Mouse (Mus musculus) brain, embryonic 18.5 days (tissue): ENCODE measurements at regions not wholly inside any gene's neighbourhood (a gene's known extent, or its start where the extent isn't known, plus 50 kb on each side); places are given as distances from the start of the nearest gene placed in this dataset.

ENCODE experiments used
- DNase-seq: peaks from one replicate; pipeline ENCODE4 v3.0.0-alpha.2; 2012; ENCODE audit warnings: low read depth, low spot score

GRCm38 (mm10) chr11:39794183-39794652 lies 900.8 kb downstream of the Mat2b start:
- peak; percentile 43 for DNase-seq

DNA sequence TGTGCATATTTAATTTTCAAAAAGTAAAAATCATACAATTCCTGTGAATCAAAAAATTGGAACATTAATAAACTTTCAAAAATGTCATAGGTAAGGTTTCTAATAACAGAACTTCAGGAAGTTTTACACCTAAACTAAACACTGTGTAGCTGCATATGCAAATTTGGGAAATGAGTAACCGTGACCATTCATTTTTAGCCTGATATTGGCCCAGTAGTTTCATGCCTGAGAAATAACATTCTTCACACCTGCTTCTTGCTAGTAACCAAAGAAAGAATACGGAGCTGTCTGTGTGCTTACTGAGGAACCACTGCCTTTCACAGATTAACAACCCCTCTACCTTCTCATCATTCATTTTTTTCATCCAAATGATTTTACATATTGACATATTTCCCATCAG lies 902.9 kb downstream of the Mat2b start:
- no peak for DNase-seq
